Mouse (Mus musculus): ENCODE measurements at regions not wholly inside any gene's neighbourhood (a gene's known extent, or its start where the extent isn't known, plus 50 kb on each side); places are given as distances from the start of the nearest gene placed in this dataset.

- Histone ChIP-seq H3K4me3 (replicated peaks; ENCODE audit: low read length) (no peak overlapping the region), H3K4me1 (replicated peaks; ENCODE audit: control insufficient read depth, insufficient read depth, low read length) (no peaks in the 10 kb centered on the region), H3K27me3 (replicated peaks; ENCODE audit: control insufficient read depth, insufficient read depth, low read length) (no peaks in the 10 kb centered on the region), H3K27ac (ENCODE audit: low read length) (no peak overlapping the region), H3K9ac (replicated peaks; ENCODE audit: low read depth, low read length) (no peak overlapping the region), H3K36me3 (ENCODE audit: control insufficient read depth, insufficient read depth) (no peaks in the 10 kb centered on the region), H3K4me2 (ENCODE audit: low read length) (no peak overlapping the region), H3K9me3 (ENCODE audit: control insufficient read depth, low read length) (no peaks in the 10 kb centered on the region)
- ATAC-seq, result no peak
- WGBS, result 11% methylated on average over 5 of the region's 5 CpGs
Observed at GRCm38 (mm10) chr4:27970569-27970968, 842.4 kb upstream of the Epha7 start.

GRCm38 (mm10) chr4:27979210-27979771, 833.6 kb upstream of the Epha7 start:
- Histone ChIP-seq H3K27ac (ENCODE audit: low read length) (no peak overlapping the region), H3K9ac (replicated peaks; ENCODE audit: low read depth, low read length) (no peak overlapping the region), H3K4me2 (ENCODE audit: low read length) (peak overlapping the region; percentile 32; the same call in 1 of the 2 replicates), H3K27me3 (replicated peaks; ENCODE audit: control insufficient read depth, insufficient read depth, low read length) (no peaks in the 10 kb centered on the region), H3K4me1 (replicated peaks; ENCODE audit: control insufficient read depth, insufficient read depth, low read length) (peaks cover 2% of the 10 kb centered on the region), H3K4me3 (replicated peaks; ENCODE audit: low read length) (no peak overlapping the region), H3K36me3 (ENCODE audit: control insufficient read depth, insufficient read depth) (no peaks in the 10 kb centered on the region), H3K9me3 (ENCODE audit: control insufficient read depth, low read length) (no peaks in the 10 kb centered on the region)
- 18% methylated on average over 4 of the region's 4 CpGs for WGBS
- peak; percentile 80 for ATAC-seq

GRCm38 (mm10) chr4:27979781-27980180, 833.1 kb upstream of the Epha7 start:
- Histone ChIP-seq H3K27ac (ENCODE audit: low read length) (no peak overlapping the region), H3K4me2 (ENCODE audit: low read length) (no peak overlapping the region), H3K4me1 (replicated peaks; ENCODE audit: control insufficient read depth, insufficient read depth, low read length) (peaks cover 2% of the 10 kb centered on the region), H3K9me3 (ENCODE audit: control insufficient read depth, low read length) (no peaks in the 10 kb centered on the region), H3K9ac (replicated peaks; ENCODE audit: low read depth, low read length) (no peak overlapping the region), H3K4me3 (replicated peaks; ENCODE audit: low read length) (no peak overlapping the region), H3K36me3 (ENCODE audit: control insufficient read depth, insufficient read depth) (no peaks in the 10 kb centered on the region), H3K27me3 (replicated peaks; ENCODE audit: control insufficient read depth, insufficient read depth, low read length) (no peaks in the 10 kb centered on the region)
- WGBS, result 25% methylated on average over 10 of the region's 10 CpGs
- ATAC-seq, result peak; percentile 61

- Histone ChIP-seq H3K4me2 (ENCODE audit: low read length) (no peak overlapping the region), H3K9ac (replicated peaks; ENCODE audit: low read depth, low read length) (no peak overlapping the region), H3K27me3 (replicated peaks; ENCODE audit: control insufficient read depth, insufficient read depth, low read length) (no peaks in the 10 kb centered on the region), H3K4me1 (replicated peaks; ENCODE audit: control insufficient read depth, insufficient read depth, low read length) (peaks cover 2% of the 10 kb centered on the region), H3K36me3 (ENCODE audit: control insufficient read depth, insufficient read depth) (no peaks in the 10 kb centered on the region), H3K4me3 (replicated peaks; ENCODE audit: low read length) (no peak overlapping the region), H3K9me3 (ENCODE audit: control insufficient read depth, low read length) (no peaks in the 10 kb centered on the region), H3K27ac (ENCODE audit: low read length) (no peak overlapping the region)
- no peak for ATAC-seq
- WGBS, result 61% methylated on average over 3 of the region's 3 CpGs
Observed at GRCm38 (mm10) chr4:27981309-27981708, 831.6 kb upstream of the Epha7 start.

- Histone ChIP-seq H3K36me3 (ENCODE audit: control insufficient read depth, insufficient read depth) (no peaks in the 10 kb centered on the region), H3K9ac (replicated peaks; ENCODE audit: low read depth, low read length) (no peak overlapping the region), H3K4me1 (replicated peaks; ENCODE audit: control insufficient read depth, insufficient read depth, low read length) (no peaks in the 10 kb centered on the region), H3K9me3 (ENCODE audit: control insufficient read depth, low read length) (no peaks in the 10 kb centered on the region), H3K27ac (ENCODE audit: low read length) (no peak overlapping the region), H3K4me3 (replicated peaks; ENCODE audit: low read length) (no peak overlapping the region), H3K27me3 (replicated peaks; ENCODE audit: control insufficient read depth, insufficient read depth, low read length) (no peaks in the 10 kb centered on the region), H3K4me2 (ENCODE audit: low read length) (no peak overlapping the region)
- no peak for ATAC-seq
- WGBS, result 10% methylated on average over 4 of the region's 4 CpGs
Observed at GRCm38 (mm10) chr4:27987986-27988423, 824.9 kb upstream of the Epha7 start.

- 71% methylated on average over 2 of the region's 2 CpGs for WGBS
- Histone ChIP-seq H3K4me3 (replicated peaks; ENCODE audit: low read length) (no peak overlapping the region), H3K36me3 (ENCODE audit: control insufficient read depth, insufficient read depth) (no peaks in the 10 kb centered on the region), H3K27me3 (replicated peaks; ENCODE audit: control insufficient read depth, insufficient read depth, low read length) (no peaks in the 10 kb centered on the region), H3K27ac (ENCODE audit: low read length) (no peak overlapping the region), H3K9me3 (ENCODE audit: control insufficient read depth, low read length) (no peaks in the 10 kb centered on the region), H3K4me2 (ENCODE audit: low read length) (no peak overlapping the region), H3K4me1 (replicated peaks; ENCODE audit: control insufficient read depth, insufficient read depth, low read length) (no peaks in the 10 kb centered on the region), H3K9ac (replicated peaks; ENCODE audit: low read depth, low read length) (no peak overlapping the region)
- ATAC-seq, result no peak
Observed at GRCm38 (mm10) chr4:27994411-27994810, 818.5 kb upstream of the Epha7 start.

- Histone ChIP-seq H3K4me2 (ENCODE audit: low read length) (no peak overlapping the region), H3K4me1 (replicated peaks; ENCODE audit: control insufficient read depth, insufficient read depth, low read length) (no peaks in the 10 kb centered on the region), H3K36me3 (ENCODE audit: control insufficient read depth, insufficient read depth) (no peaks in the 10 kb centered on the region), H3K9me3 (ENCODE audit: control insufficient read depth, low read length) (no peaks in the 10 kb centered on the region), H3K27me3 (replicated peaks; ENCODE audit: control insufficient read depth, insufficient read depth, low read length) (no peaks in the 10 kb centered on the region), H3K9ac (replicated peaks; ENCODE audit: low read depth, low read length) (no peak overlapping the region), H3K4me3 (replicated peaks; ENCODE audit: low read length) (no peak overlapping the region), H3K27ac (ENCODE audit: low read length) (no peak overlapping the region)
- ATAC-seq, result no peak
- WGBS, result 34% methylated on average over 4 of the region's 4 CpGs
Observed at GRCm38 (mm10) chr4:28001818-28002476, 811.0 kb upstream of the Epha7 start.
